Mouse (Mus musculus): ENCODE measurements at regions not wholly inside any gene's neighbourhood (a gene's known extent, or its start where the extent isn't known, plus 50 kb on each side); places are given as distances from the start of the nearest gene placed in this dataset.

- no peak for DNase-seq
Measured at GRCm38 (mm10) chr11:90981626-90982025, 293.5 kb upstream of the Tom1l1 start.

DNA sequence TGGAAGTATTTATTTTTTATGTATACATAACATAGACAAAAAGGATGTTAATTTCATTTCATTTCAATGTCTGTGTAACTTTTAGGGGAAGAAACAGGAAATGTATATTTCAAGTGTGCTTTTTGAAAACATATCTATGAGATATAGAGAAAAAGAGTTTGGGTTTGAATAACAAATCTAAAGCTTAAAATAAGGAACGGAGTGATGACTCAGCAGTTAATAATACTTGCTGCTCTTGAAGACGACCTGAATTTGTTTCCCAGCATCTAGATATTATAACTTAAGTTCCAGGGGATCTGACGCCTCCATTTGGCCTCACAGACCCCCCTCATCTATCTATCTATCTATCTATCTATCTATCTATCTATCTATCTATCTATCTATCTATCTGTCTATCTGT lies 290.1 kb upstream of the Tom1l1 start:
- DNase-seq, result no peak

GRCm38 (mm10) chr11:90941076-90941475 lies 252.9 kb upstream of the Tom1l1 start:
- peak; percentile 30 for DNase-seq

DNA sequence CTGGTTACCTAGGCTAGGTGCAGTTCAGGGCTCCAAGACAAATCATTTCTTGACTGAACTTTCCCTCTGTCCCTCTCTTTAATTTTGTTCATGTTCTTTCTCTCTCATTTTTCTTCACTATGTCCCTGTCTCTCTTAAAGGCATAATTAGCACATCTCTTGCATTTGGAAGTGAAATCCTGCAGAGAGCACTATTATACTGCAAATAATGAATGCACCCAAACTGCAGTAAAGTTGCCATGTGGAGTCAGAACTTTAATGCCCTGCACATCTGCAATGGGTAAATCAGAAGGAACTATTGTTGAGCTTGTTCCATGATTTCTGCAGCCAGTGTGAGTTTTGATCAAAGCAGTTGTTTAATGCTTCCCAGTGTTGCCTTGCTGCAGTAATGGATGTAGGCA lies 237.6 kb upstream of the Tom1l1 start:
- no peak for DNase-seq

DNA sequence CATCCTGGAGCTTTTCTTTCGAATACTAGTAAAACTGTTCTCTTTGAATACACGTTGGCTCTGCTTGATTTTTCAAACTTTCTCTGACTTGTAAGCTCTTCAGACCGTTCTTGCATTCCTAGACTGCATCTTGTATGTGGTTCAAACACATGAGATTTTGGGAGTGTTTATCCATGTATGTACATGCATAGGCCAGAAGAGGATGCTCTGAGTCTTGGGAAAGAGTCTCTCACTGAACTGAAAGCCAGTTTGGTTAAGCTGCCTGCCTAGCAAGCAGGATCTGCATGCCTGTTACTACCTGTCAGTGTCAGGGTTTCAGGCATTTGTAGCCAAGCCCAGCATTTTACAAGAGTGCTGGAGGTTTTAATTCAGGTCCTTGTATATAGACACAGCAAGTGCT lies 229.6 kb upstream of the Tom1l1 start:
- DNase-seq, result no peak

DNA sequence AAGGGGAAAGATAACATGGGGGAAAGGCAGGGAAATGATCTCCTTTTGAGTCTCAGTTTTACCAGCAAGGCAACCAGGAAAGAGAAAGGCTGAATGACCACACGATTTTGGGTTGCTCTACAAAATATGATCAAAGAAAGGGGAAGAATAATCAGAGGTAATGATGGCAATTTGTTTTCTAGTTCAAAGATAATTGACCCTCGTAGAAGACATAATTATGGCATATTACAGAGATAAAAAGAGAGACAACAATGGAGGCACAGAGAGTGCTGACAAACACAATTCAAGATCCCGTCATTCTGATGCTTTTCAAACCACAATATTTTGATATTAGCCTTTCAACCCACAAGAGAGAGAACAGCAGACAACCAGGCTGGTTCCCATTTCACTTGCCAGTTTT lies 206.1 kb upstream of the Tom1l1 start:
- DNase-seq, result no peak

GRCm38 (mm10) chr11:90873122-90873521 lies 185.0 kb upstream of the Tom1l1 start:
- DNase-seq, result no peak

GRCm38 (mm10) chr11:90871686-90872085 lies 183.5 kb upstream of the Tom1l1 start:
- no peak for DNase-seq

- DNase-seq, result no peak
Measured at GRCm38 (mm10) chr11:90863981-90864760, 176.0 kb upstream of the Tom1l1 start.

DNA sequence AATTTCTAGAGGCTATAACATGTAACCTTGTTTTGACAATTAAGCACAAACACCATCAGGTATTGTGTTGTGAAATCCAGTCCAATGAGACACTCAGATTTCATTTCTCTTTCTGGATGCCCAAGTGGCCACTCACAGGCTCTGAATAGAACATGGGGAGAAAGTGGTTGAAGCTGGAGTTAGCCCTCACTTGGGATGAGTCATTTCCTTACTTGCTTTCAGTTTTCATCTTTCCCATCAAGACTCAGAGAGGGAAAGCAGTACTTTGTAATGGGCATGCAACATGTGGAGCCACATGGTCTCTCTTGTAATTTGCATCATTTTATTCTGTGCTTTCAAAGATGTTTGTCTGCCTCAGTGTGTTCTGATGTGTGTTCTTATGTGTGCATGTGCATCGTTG lies 167.6 kb upstream of the Tom1l1 start:
- DNase-seq, result no peak

DNA sequence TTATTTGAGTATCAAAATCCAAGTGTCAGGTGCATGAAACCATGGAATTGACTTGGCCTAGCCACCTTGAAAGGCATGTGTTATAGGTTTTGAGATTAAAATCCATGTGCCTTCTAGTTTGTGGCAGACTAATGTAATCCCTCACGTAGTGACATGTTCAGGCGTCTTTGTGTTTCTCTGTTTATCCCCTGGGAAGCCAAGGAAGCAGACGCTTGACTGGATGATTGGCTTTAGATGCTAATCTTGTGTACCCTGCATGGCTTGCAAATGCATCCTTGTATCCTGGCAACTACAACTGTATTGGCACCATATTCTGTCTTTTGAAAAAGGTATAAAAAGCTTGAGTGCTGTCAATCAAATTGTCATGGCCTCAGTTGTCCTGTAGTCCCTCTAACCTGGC lies 167.2 kb upstream of the Tom1l1 start:
- DNase-seq, result no peak

- no peak for DNase-seq
Measured at GRCm38 (mm10) chr11:90851221-90851620, 163.1 kb upstream of the Tom1l1 start.

DNA sequence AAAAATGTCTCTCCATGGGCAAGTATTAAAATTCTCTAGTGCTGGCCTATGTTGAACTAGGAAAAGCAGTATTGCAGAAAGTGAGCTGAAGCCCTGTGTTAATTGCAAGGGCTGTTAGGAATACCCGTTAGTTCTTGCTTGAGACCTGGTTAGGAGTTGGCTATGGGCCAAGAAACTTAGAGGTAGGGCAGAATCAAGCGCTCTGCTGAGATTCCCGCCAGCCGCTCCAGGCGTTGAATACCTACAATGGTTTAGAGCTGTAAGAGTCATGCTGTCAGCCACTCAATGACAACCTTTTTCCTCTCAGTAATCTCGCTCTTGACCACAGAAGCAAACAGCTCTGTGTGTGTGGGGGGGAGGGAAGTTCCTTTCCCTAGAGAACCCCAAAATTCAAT lies 156.8 kb upstream of the Tom1l1 start:
- no peak for DNase-seq

- DNase-seq, result no peak
Measured at GRCm38 (mm10) chr11:90844266-90844924, 156.2 kb upstream of the Tom1l1 start.

- DNase-seq, result no peak
Measured at GRCm38 (mm10) chr11:90838161-90838560, 150.0 kb upstream of the Tom1l1 start.

GRCm38 (mm10) chr11:90824761-90825160 lies 136.6 kb upstream of the Tom1l1 start:
- no peak for DNase-seq

DNA sequence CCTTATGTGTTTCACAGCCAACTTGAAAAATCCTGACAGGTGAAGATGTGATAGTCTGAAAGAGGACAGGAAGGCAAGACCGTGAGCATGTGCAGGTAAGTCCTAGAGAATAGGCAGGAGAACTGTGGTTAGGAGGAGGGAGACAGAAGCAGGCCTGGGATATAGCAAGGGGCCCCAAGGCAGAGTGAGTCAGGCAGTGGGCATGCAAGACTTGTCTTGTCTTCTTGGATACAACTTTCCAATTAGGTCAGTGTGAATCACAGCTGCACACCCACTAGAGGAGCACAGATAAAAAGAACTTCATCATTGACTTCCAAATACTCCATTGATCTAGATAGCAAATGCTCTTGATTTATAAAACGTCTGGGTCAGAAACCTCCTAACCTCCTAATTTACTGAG lies 128.6 kb upstream of the Tom1l1 start:
- DNase-seq, result no peak

- DNase-seq, result no peak
Measured at GRCm38 (mm10) chr11:90814471-90814870, 126.3 kb upstream of the Tom1l1 start.

GRCm38 (mm10) chr11:90812971-90813370 lies 124.8 kb upstream of the Tom1l1 start:
- DNase-seq, result no peak

- DNase-seq, result no peak
Measured at GRCm38 (mm10) chr11:90812530-90812929, 124.4 kb upstream of the Tom1l1 start.

DNA sequence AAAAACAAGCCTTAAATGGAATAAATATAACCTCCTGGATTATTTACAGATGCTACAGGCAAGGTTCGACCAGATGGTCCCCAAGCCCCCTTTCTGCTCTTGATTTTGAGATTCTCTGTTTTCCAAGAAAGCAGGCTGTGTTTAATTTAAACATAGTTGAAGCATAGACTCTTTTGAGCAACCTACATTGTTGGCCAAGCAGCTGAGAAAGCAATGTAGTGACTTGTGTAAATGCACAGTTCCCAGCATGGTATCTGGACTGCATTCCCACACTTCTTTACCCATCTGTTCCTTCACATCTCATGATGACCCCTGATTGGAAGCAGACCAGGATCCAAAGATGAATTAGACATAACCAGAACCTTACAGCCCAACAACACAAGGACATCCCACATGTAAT lies 120.3 kb upstream of the Tom1l1 start:
- no peak for DNase-seq

- DNase-seq, result no peak
Measured at GRCm38 (mm10) chr11:90807343-90807742, 119.2 kb upstream of the Tom1l1 start.

DNA sequence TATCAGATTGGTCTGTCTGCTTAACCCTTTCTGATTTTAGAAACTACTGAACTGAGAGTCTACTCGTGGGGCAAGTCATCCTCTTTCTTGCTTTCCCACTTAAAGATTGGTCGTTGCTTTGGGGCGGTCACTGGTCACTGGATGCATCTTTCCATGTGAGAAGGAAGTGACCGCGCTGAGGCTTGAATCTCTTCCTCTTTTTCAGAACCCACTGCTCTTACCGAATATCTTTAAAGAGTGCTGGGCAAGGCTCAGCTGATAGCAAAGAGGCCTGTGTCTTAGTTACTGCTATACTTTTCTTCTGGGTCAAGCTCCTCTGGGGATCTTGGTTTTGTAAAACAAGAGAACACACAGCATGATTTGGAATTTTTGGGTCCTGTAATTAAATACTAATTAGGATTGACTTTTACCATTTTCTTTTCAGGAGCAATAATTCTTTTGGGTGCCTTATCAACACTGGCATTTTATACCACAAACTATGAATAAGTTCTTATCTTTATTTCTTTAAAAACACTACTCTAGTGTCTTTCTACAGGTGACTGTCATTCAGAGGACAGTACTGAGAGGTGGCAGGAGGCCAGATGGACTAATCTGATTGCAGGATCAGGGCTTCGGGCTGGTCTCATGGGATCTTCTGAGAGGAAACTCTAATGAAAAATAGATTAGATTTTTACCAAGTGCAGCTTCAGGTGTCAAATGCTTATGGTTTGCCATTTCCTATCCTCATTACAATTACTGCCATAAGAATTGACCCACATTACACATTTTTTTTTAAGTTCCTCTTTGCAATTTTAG lies 114.6 kb upstream of the Tom1l1 start:
- no peak for DNase-seq

GRCm38 (mm10) chr11:90797577-90797976 lies 109.4 kb upstream of the Tom1l1 start:
- no peak for DNase-seq

All from right cerebral cortex, postnatal 14 days (tissue).